Mouse (Mus musculus) adrenal gland, postnatal 14 days (tissue): Measurements from ENCODE around the gene Sgce. TPM values are rescaled to one million over a fixed set of nuclear protein-coding genes. Genes with fewer than 3 reads are reported as not detected.
"Not testable (repeated sequence)": the region's sequence is repeated elsewhere in the genome, so short reads cannot be mapped to it uniquely, and the experiment has no call there.

Experiments used
- DNase-seq: peaks from one replicate; pipeline ENCODE4 v3.0.0; 2021; ENCODE audit warnings: mixed read lengths
- long read RNA-seq, 2 experiments: library from polyadenylated mRNA; stranded (forward); transcript quantifications; one replicate each; pipeline ENCODE4 v2.0.0; 2021
- total RNA-seq: library from RNA; stranded (reverse); gene quantifications from 2 replicates; pipeline ENCODE4 v1.2.3, GENCODE M21; 2021

Gene Sgce
- total RNA-seq, result 49.6 and 60.8 TPM in 2 replicates
- long read RNA-seq, experiment 1, transcript Sgce-205 (11 exons, 1,696 nt), result major isoform, 50 of 89 reads
- long read RNA-seq, experiment 1, transcript Sgce-202 (10 exons, 1,547 nt), result minor isoform, 8 of 89 reads
- long read RNA-seq, experiment 1, partial matches to known transcripts, result 18 of 89 reads
- long read RNA-seq, experiment 1, other reads (novel, unspliced or antisense), result 4 of 89 reads
- long read RNA-seq, experiment 2, transcript Sgce-205 (11 exons, 1,696 nt), result major isoform, 26 of 53 reads
- long read RNA-seq, experiment 2, transcript Sgce-202 (10 exons, 1,547 nt), result minor isoform, 7 of 53 reads
- long read RNA-seq, experiment 2, partial matches to known transcripts, result 15 of 53 reads
- long read RNA-seq, experiment 2, other reads (novel, unspliced or antisense), result 4 of 53 reads

GRCm38 (mm10) chr6:4746696-4747439 lies at the start of gene Sgce, which contains the start of gene Peg10:
Sgce (minus strand) TSS chr6:4747207.
Peg10 (plus strand) TSS chr6:4747306.
- peak; percentile 93 for DNase-seq

- DNase-seq, result peak; percentile 7
Measured at GRCm38 (mm10) chr6:4796281-4796680, 49.3 kb upstream of the Sgce start.

- DNase-seq, result no peak
Measured at GRCm38 (mm10) chr6:4762252-4762651, 15.2 kb upstream of the Sgce start.

GRCm38 (mm10) chr6:4761415-4762142 lies 14.6 kb upstream of the Sgce start:
- DNase-seq, result not testable (repeated sequence)

- DNase-seq, result no peak
Measured at GRCm38 (mm10) chr6:4754886-4755285, 7.9 kb upstream of the Sgce start.

- no peak for DNase-seq
Measured at GRCm38 (mm10) chr6:4754286-4754685, 7.3 kb upstream of the Sgce start.

- no peak for DNase-seq
Measured at GRCm38 (mm10) chr6:4751355-4751754, 4.3 kb upstream of the Sgce start.

GRCm38 (mm10) chr6:4749091-4749490 lies 2.1 kb upstream of the Sgce start:
- DNase-seq, result peak; percentile 98

GRCm38 (mm10) chr6:4748506-4748961 lies 1.5 kb upstream of the Sgce start:
- DNase-seq, result no peak

GRCm38 (mm10) chr6:4747677-4748505 lies 884 bp upstream of the Sgce start:
- peak; percentile 41 for DNase-seq

GRCm38 (mm10) chr6:4746036-4746695 lies 841 bp downstream of the Sgce start:
- peak; percentile 78 for DNase-seq

- peak; percentile 64 for DNase-seq
Measured at GRCm38 (mm10) chr6:4740511-4740910, 6.5 kb downstream of the Sgce start.

- no peak for DNase-seq
Measured at GRCm38 (mm10) chr6:4739522-4740355, 7.3 kb downstream of the Sgce start.

GRCm38 (mm10) chr6:4738717-4739116 lies 8.3 kb downstream of the Sgce start:
- DNase-seq, result no peak

GRCm38 (mm10) chr6:4738034-4738629 lies 8.9 kb downstream of the Sgce start:
- DNase-seq, result no peak

- no peak for DNase-seq
Measured at GRCm38 (mm10) chr6:4736372-4736771, 10.6 kb downstream of the Sgce start.

- DNase-seq, result no peak
Measured at GRCm38 (mm10) chr6:4733208-4733607, 13.8 kb downstream of the Sgce start.

- no peak for DNase-seq
Measured at GRCm38 (mm10) chr6:4731675-4732074, 15.3 kb downstream of the Sgce start.

GRCm38 (mm10) chr6:4728305-4728704 lies 18.7 kb downstream of the Sgce start:
- DNase-seq, result no peak
